Mouse (Mus musculus): Measurements from ENCODE around the gene Nkd1.

GRCm38 (mm10) chr8:88542596-88543213 is 21.6 kb downstream of the Nkd1 start:
- no peak for TF ChIP-seq CTCF (IDR thresholded peaks at IDR 0.05; ENCODE audit: low read depth, low read length)
- no peak for TF ChIP-seq POLR2A (IDR thresholded peaks at IDR 0.05; ENCODE audit: insufficient read depth, low read length)
- TF ChIP-seq EP300 (IDR thresholded peaks at IDR 0.05; ENCODE audit: insufficient read depth, low read depth, low read length): no peak
